Mouse (Mus musculus) CH12F3 (cell line): Measurements from ENCODE around the gene Ptpra.
"Not testable (repeated sequence)": the region's sequence is repeated elsewhere in the genome, so short reads cannot be mapped to it uniquely, and the experiment has no call there.

Experiments used
- in situ Hi-C: fragments of 300-500 bp; cut with MboI; formaldehyde crosslinking; loops from 2 replicates; pipeline ENCODE4 v1.14.3; 2020; ENCODE audit warnings: low sequenced_read_pairs

Gene Ptpra

GRCm38 (mm10) chr2:130546957-130547356 is 96.9 kb downstream of the Ptpra start:
- in situ Hi-C loops: no loop called here

DNA sequence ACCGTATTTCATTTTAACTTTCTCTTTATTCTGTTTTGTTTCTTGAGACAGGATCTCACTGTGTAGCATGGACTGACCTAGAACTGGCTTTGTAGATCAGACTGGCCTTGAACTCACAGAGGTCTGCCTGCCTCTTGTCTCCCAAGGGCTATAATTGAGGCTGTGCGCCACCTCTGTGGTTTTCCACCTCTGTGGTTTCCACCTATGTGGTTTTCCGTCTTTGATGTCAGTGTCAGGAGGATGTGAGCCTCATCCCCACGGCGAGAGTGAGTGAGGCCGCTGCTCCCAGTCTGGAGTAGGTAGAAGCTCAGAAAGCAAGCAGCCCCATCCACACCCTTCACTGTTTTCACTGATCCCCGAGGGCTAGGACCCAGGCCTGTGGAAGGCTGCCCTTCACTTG is 104.8 kb downstream of the Ptpra start:
- in situ Hi-C loops: no loop called here

DNA sequence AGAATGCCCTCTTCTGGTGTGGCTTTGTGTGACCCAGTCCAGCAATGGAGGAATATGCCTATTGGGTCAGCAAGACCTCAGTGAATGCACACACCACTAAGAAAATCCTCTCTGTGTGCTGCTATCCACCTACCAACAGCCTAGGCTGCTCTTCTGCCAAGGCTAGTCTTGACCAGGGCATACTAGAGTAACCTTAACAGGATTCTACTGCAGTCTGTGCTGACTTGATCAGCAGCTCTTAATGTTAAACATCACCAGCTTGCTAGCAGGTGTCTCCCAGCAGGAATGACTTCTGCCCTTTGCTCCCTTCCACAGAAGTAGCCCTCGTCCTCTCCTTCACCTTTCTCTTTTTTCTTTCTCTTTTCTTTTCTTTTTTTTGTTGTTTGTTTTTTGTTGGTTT is 106.2 kb downstream of the Ptpra start:
- in situ Hi-C loops: no loop called here

DNA sequence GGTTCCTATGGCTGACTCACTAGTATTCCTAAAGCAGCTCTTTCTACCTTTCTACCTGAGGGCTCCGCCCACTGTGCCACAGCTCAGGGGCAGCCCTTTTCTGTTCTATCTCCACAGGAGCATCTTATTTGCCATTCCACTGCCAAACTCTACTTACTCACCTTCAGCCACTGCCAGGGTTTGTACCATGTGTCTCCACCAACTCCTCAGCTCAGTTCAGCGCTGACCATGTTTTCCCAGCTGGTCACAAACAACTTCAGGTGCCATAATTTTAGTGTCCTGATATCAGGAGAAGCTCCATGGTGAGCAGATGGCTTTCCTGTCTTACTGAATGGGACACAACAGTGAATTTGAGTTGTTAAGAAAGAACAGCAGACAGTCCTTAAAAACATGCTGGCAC is 107.4 kb downstream of the Ptpra start:
- in situ Hi-C loops: no loop called here

GRCm38 (mm10) chr2:130558015-130558414 is 107.9 kb downstream of the Ptpra start:
- in situ Hi-C loops: no loop called here

DNA sequence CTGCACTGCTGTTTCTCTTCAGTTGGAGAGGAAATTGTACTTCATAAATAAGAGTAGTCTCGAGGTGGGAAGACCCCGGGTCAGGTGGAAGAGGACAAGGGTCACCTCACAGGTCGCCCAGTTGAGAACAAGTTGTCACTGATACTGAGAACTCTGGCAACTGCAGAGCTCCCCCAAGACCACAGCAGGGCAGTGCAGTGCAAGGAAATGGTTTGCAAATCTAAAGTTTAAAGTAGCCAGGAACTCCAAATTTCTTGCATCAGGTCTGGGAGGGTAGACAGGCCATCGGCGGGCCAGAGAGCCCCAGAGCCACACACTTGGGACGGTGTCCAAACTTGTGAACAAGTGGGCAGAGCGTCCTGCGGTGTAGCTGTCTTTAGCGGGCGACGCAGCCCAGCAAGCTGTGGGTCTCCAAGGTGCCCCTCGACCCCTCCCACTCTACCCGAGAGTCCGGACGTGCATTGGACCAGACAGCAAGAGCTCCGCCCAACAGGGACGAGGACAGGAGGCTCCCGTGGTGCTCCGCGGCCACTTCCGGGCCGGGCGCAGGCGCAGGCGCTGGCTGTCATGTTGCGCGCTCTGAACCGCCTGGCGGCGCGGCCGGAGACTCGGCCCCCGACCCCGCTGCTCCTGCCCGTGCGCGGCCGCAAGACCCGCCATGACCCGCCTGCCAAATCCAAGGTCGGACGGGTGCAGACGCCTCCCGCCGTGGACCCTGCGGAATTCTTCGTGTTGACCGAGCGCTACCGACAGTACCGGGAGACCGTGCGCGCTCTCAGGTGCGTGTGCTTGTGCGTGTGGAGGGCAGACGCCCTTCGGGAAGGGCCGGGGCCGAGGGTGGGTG is 113.4 kb downstream of the Ptpra start, which contains the start of gene Mrps26:
Mrps26 (plus strand) TSS at position 531 of the 844 bp plus-strand sequence.
- in situ Hi-C loops: no loop called here

- in situ Hi-C loops: no loop called here
These were observed 114.0 kb downstream of the Ptpra start for GRCm38 (mm10) chr2:130564063-130564462.

GRCm38 (mm10) chr2:130564983-130565382 is 114.9 kb downstream of the Ptpra start:
- in situ Hi-C loops: no loop called here

GRCm38 (mm10) chr2:130568921-130569320 is 118.8 kb downstream of the Ptpra start:
- in situ Hi-C loops: no loop called here

- in situ Hi-C loops: no loop called here
These were observed 119.8 kb downstream of the Ptpra start for GRCm38 (mm10) chr2:130569926-130570325.

GRCm38 (mm10) chr2:130574960-130575359 is 124.9 kb downstream of the Ptpra start:
- in situ Hi-C loops: no loop called here

DNA sequence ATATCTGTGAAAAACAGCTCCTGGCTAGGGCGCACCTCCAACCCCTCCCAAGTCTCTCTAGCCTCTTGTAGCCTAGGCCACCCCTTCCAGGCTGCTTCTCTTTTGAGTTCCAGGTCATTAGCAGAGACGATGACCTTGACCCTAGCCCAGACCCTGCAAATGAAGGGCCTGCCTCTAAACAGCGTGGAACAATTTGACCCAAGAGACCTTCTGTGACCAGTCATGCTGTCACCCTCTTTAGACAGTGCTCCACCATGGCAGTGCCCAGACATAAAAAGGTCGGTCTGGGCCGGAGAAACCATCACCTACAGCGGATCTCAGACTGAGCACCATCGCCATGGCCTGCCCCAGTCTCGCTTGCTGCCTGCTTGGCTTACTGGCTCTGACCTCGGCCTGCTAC is 125.8 kb downstream of the Ptpra start, which contains the start of gene Oxt:
Oxt (plus strand) TSS at position 301 of the 400 bp plus-strand sequence.
- in situ Hi-C loops: no loop called here

GRCm38 (mm10) chr2:130576564-130576963 is 126.5 kb downstream of the Ptpra start:
- in situ Hi-C loops: not testable (repeated sequence)

DNA sequence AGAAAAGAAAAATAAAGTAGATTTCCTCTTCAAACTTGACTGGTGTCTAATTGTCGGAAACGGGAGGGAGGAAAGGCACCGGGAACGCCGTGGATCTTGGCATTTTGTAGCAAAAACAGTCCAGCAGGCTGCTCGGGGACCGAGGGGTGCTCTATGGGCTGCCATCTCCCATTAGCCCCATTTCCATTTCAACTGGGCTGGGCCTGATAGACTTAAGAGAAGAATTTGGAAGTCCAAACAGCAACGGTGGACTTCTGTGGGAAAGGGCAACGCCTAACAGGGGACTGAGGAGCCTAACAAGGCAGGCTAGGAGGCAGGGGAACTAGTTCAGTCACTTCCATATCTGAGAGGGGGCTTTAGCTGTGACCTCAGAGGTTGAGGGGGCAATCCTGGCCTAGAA is 126.9 kb downstream of the Ptpra start:
- in situ Hi-C loops: no loop called here

- in situ Hi-C loops: no loop called here
These were observed 127.6 kb downstream of the Ptpra start for GRCm38 (mm10) chr2:130577632-130578031.

- in situ Hi-C loops: no loop called here
These were observed 128.1 kb downstream of the Ptpra start for GRCm38 (mm10) chr2:130578148-130578547.

DNA sequence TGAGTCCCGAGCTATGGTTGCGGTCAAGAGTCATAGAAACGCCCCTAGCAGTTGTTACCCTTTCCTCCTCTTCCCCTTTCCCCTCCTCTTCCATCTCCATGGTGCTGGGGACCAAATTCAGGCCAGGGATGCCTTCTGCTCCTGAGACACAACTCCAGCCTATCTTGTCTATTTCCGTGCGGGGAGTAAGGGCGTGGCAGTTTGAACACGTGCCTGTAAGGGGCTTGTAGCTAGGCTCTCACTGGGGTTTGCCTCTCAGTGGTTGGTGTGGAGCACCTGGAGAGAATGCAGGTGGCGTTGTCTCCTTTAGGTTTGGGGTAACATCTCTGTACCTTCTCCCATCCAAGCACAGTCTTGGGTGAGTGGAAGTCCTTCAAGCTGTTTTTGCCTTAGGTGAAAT is 129.7 kb downstream of the Ptpra start:
- in situ Hi-C loops: no loop called here

GRCm38 (mm10) chr2:130581201-130581600 is 131.1 kb downstream of the Ptpra start:
- in situ Hi-C loops: no loop called here

- in situ Hi-C loops: no loop called here
These were observed 132.5 kb downstream of the Ptpra start, which contains the start of gene Avp for GRCm38 (mm10) chr2:130582552-130582951. Gene Avp, minus strand, starts transcription at chr2:130582554.

- in situ Hi-C loops: no loop called here
These were observed 134.0 kb downstream of the Ptpra start for GRCm38 (mm10) chr2:130583902-130584560.

- in situ Hi-C loops: no loop called here
These were observed 135.9 kb downstream of the Ptpra start for GRCm38 (mm10) chr2:130586016-130586415.

- in situ Hi-C loops: no loop called here
These were observed 138.3 kb downstream of the Ptpra start for GRCm38 (mm10) chr2:130588373-130588772.
